Mouse (Mus musculus): ENCODE data around the gene Fam131c. TPM values are rescaled to one million over a fixed set of nuclear protein-coding genes. Genes with fewer than 3 reads are reported as not detected.

Fam131c gene
- polyA plus RNA-seq, 1 experiment from 2014 or later = 3.3 TPM

GRCm38 (mm10) chr4:141411430-141411992, 43.5 kb downstream of the Fam131c start:
- no peaks in the 10 kb centered on the region for H3K4me1 ChIP-seq (replicated peaks; ENCODE audit: control insufficient read depth, insufficient read depth, low read length)
- H3K27ac ChIP-seq (ENCODE audit: low read length) = no peak overlapping the region
- no peak for ATAC-seq (ENCODE audit: low read depth)
- H3K36me3 ChIP-seq (ENCODE audit: control insufficient read depth, insufficient read depth, low read length) = no peaks in the 10 kb centered on the region
- H3K4me3 ChIP-seq (ENCODE audit: low read length) = no peak overlapping the region
- H3K4me2 ChIP-seq (ENCODE audit: low read depth, low read length) = no peak overlapping the region
- no peaks in the 10 kb centered on the region for H3K27me3 ChIP-seq (ENCODE audit: control insufficient read depth, insufficient read depth, low read depth, low read length)
- H3K9ac ChIP-seq (ENCODE audit: low read length) = no peak overlapping the region
- H3K9me3 ChIP-seq (ENCODE audit: control insufficient read depth, low read length) = no peaks in the 10 kb centered on the region
- WGBS = 18% methylated on average over 22 of the region's 22 CpGs

GRCm38 (mm10) chr4:141415924-141416323, 47.9 kb downstream of the Fam131c start, which contains the start of gene Clcnkb:
TSS of gene Clcnkb (minus strand) at chr4:141416014.
- no peak within 1 kb of the TSS for H3K9ac ChIP-seq (ENCODE audit: low read length)
- H3K27me3 ChIP-seq (ENCODE audit: control insufficient read depth, insufficient read depth, low read depth, low read length) = no peaks in the 10 kb centered on the region
- H3K36me3 ChIP-seq (ENCODE audit: control insufficient read depth, insufficient read depth, low read length) = no peaks in the 10 kb centered on the region
- H3K4me1 ChIP-seq (replicated peaks; ENCODE audit: control insufficient read depth, insufficient read depth, low read length) = peaks cover 6% of the 10 kb centered on the region
- H3K4me2 ChIP-seq (ENCODE audit: low read depth, low read length) = no peak within 1 kb of the TSS
- no peak for ATAC-seq (ENCODE audit: low read depth)
- no peak within 1 kb of the TSS for H3K4me3 ChIP-seq (ENCODE audit: low read length)
- no peaks in the 10 kb centered on the region for H3K9me3 ChIP-seq (ENCODE audit: control insufficient read depth, low read length)
- no peak within 1 kb of the TSS for H3K27ac ChIP-seq (ENCODE audit: low read length)
- WGBS = 64% methylated on average over 7 of the region's 7 CpGs

- Histone ChIP-seq H3K9me3 (ENCODE audit: control insufficient read depth, low read length) (no peaks in the 10 kb centered on the region), H3K27me3 (ENCODE audit: control insufficient read depth, insufficient read depth, low read depth, low read length) (no peaks in the 10 kb centered on the region; the same call in 1 of the 2 replicates), H3K4me1 (replicated peaks; ENCODE audit: control insufficient read depth, insufficient read depth, low read length) (peaks cover 15% of the 10 kb centered on the region), H3K4me2 (ENCODE audit: low read depth, low read length) (no peak overlapping the region), H3K4me3 (ENCODE audit: low read length) (no peak overlapping the region), H3K27ac (ENCODE audit: low read length) (no peak overlapping the region), H3K36me3 (ENCODE audit: control insufficient read depth, insufficient read depth, low read length) (no peaks in the 10 kb centered on the region), H3K9ac (ENCODE audit: low read length) (no peak overlapping the region)
- WGBS = 50% methylated on average over 27 of the region's 27 CpGs
- no peak for ATAC-seq (ENCODE audit: low read depth)
These were observed 51.6 kb downstream of the Fam131c start for GRCm38 (mm10) chr4:141419398-141420191.

- H3K36me3 ChIP-seq (ENCODE audit: control insufficient read depth, insufficient read depth, low read length) = no peaks in the 10 kb centered on the region
- 40% methylated on average over 9 of the region's 9 CpGs for WGBS
- H3K27ac ChIP-seq (ENCODE audit: low read length) = peak within 1 kb of the TSS; percentile 27
- ATAC-seq (ENCODE audit: low read depth) = no peak
- no peaks in the 10 kb centered on the region for H3K9me3 ChIP-seq (ENCODE audit: control insufficient read depth, low read length)
- H3K4me3 ChIP-seq (ENCODE audit: low read length) = peak within 1 kb of the TSS; percentile 18
- H3K4me2 ChIP-seq (ENCODE audit: low read depth, low read length) = no peak within 1 kb of the TSS; the same call in 1 of the 2 replicates
- H3K27me3 ChIP-seq (ENCODE audit: control insufficient read depth, insufficient read depth, low read depth, low read length) = no peaks in the 10 kb centered on the region; the same call in 1 of the 2 replicates
- H3K4me1 ChIP-seq (replicated peaks; ENCODE audit: control insufficient read depth, insufficient read depth, low read length) = peaks cover 16% of the 10 kb centered on the region
- peak within 1 kb of the TSS; percentile 54 for H3K9ac ChIP-seq (ENCODE audit: low read length)
These were observed 52.3 kb downstream of the Fam131c start, which contains the start of gene Hspb7 for GRCm38 (mm10) chr4:141420192-141420829. TSS of gene Hspb7 (plus strand) at chr4:141420779.

GRCm38 (mm10) chr4:141420886-141421285, 52.9 kb downstream of the Fam131c start:
- 36% methylated on average over 9 of the region's 9 CpGs for WGBS
- Histone ChIP-seq H3K27ac (ENCODE audit: low read length) (no peak overlapping the region; the same call in 1 of the 2 replicates), H3K4me1 (replicated peaks; ENCODE audit: control insufficient read depth, insufficient read depth, low read length) (peaks cover 22% of the 10 kb centered on the region), H3K27me3 (ENCODE audit: control insufficient read depth, insufficient read depth, low read depth, low read length) (no peaks in the 10 kb centered on the region; the same call in 1 of the 2 replicates), H3K9ac (ENCODE audit: low read length) (no peak overlapping the region; the same call in 1 of the 2 replicates), H3K4me2 (ENCODE audit: low read depth, low read length) (no peak overlapping the region), H3K9me3 (ENCODE audit: control insufficient read depth, low read length) (no peaks in the 10 kb centered on the region), H3K4me3 (ENCODE audit: low read length) (no peak overlapping the region), H3K36me3 (ENCODE audit: control insufficient read depth, insufficient read depth, low read length) (no peaks in the 10 kb centered on the region)
- no peak for ATAC-seq (ENCODE audit: low read depth)

GRCm38 (mm10) chr4:141421423-141421822, 53.4 kb downstream of the Fam131c start:
- WGBS = 45% methylated on average over 14 of the region's 14 CpGs
- Histone ChIP-seq H3K9ac (ENCODE audit: low read length) (peak overlapping the region; percentile 54), H3K4me1 (replicated peaks; ENCODE audit: control insufficient read depth, insufficient read depth, low read length) (peaks cover 27% of the 10 kb centered on the region), H3K36me3 (ENCODE audit: control insufficient read depth, insufficient read depth, low read length) (no peaks in the 10 kb centered on the region), H3K27ac (ENCODE audit: low read length) (peak overlapping the region; percentile 27), H3K4me2 (ENCODE audit: low read depth, low read length) (no peak overlapping the region; the same call in 1 of the 2 replicates), H3K4me3 (ENCODE audit: low read length) (peak overlapping the region; percentile 18), H3K9me3 (ENCODE audit: control insufficient read depth, low read length) (no peaks in the 10 kb centered on the region), H3K27me3 (ENCODE audit: control insufficient read depth, insufficient read depth, low read depth, low read length) (no peaks in the 10 kb centered on the region; the same call in 1 of the 2 replicates)
- peak; percentile 34 for ATAC-seq (ENCODE audit: low read depth)

- Histone ChIP-seq H3K9me3 (ENCODE audit: control insufficient read depth, low read length) (no peaks in the 10 kb centered on the region), H3K27ac (ENCODE audit: low read length) (no peak overlapping the region), H3K36me3 (ENCODE audit: control insufficient read depth, insufficient read depth, low read length) (no peaks in the 10 kb centered on the region), H3K4me2 (ENCODE audit: low read depth, low read length) (no peak overlapping the region), H3K4me3 (ENCODE audit: low read length) (no peak overlapping the region), H3K4me1 (replicated peaks; ENCODE audit: control insufficient read depth, insufficient read depth, low read length) (peaks cover 32% of the 10 kb centered on the region), H3K27me3 (ENCODE audit: control insufficient read depth, insufficient read depth, low read depth, low read length) (no peaks in the 10 kb centered on the region; the same call in 1 of the 2 replicates), H3K9ac (ENCODE audit: low read length) (no peak overlapping the region)
- no peak for ATAC-seq (ENCODE audit: low read depth)
- 67% methylated on average over 5 of the region's 5 CpGs for WGBS
These were observed 54.8 kb downstream of the Fam131c start for GRCm38 (mm10) chr4:141422841-141423240.

- no peaks in the 10 kb centered on the region for H3K9me3 ChIP-seq (ENCODE audit: control insufficient read depth, low read length)
- peaks cover 32% of the 10 kb centered on the region for H3K4me1 ChIP-seq (replicated peaks; ENCODE audit: control insufficient read depth, insufficient read depth, low read length)
- no peaks in the 10 kb centered on the region; the same call in 1 of the 2 replicates for H3K27me3 ChIP-seq (ENCODE audit: control insufficient read depth, insufficient read depth, low read depth, low read length)
- no peak overlapping the region for H3K27ac ChIP-seq (ENCODE audit: low read length)
- ATAC-seq (ENCODE audit: low read depth) = no peak
- H3K4me3 ChIP-seq (ENCODE audit: low read length) = no peak overlapping the region
- 76% methylated on average over 5 of the region's 5 CpGs for WGBS
- no peak overlapping the region for H3K4me2 ChIP-seq (ENCODE audit: low read depth, low read length)
- no peak overlapping the region for H3K9ac ChIP-seq (ENCODE audit: low read length)
- no peaks in the 10 kb centered on the region for H3K36me3 ChIP-seq (ENCODE audit: control insufficient read depth, insufficient read depth, low read length)
These were observed 55.3 kb downstream of the Fam131c start for GRCm38 (mm10) chr4:141423288-141423687.
